Mouse (Mus musculus): ENCODE measurements around the gene Olfr1290. TPM values are rescaled to one million over a fixed set of nuclear protein-coding genes. Genes with fewer than 3 reads are reported as not detected.

Olfr1290 gene
- not detected in 2 replicates for polyA plus RNA-seq (2012; ENCODE audit: insufficient read depth, insufficient read length, low replicate concordance, missing spikeins)

GRCm38 (mm10) chr2:111493729-111494128 is at the start of gene Olfr1290:
TSS of gene Olfr1290 (minus strand) at chr2:111493829.
- no peaks in the 10 kb centered on the region for H3K4me1 ChIP-seq (ENCODE audit: control insufficient read depth, insufficient read depth, low read length)
- H3K4me3 ChIP-seq (ENCODE audit: insufficient read depth, low read depth, low read length), result no peak within 1 kb of the TSS
- TF ChIP-seq POLR2A (IDR thresholded peaks at IDR 0.05; ENCODE audit: insufficient read depth, low read depth, low read length), result no peak
- no peak for TF ChIP-seq CTCF (IDR thresholded peaks at IDR 0.05; ENCODE audit: insufficient read depth, low read depth, low read length)
- WGBS, result 81% methylated on average over 5 of the region's 5 CpGs
- H3K27ac ChIP-seq (ENCODE audit: insufficient read depth, low read depth, low read length), result no peak within 1 kb of the TSS

- WGBS, result 51% methylated on average over 1 of the region's 1 CpGs
- no peak for TF ChIP-seq POLR2A (IDR thresholded peaks at IDR 0.05; ENCODE audit: insufficient read depth, low read depth, low read length)
- no peak for TF ChIP-seq CTCF (IDR thresholded peaks at IDR 0.05; ENCODE audit: insufficient read depth, low read depth, low read length)
- H3K4me1 ChIP-seq (ENCODE audit: control insufficient read depth, insufficient read depth, low read length), result no peaks in the 10 kb centered on the region
- no peak within 1 kb of the TSS for H3K27ac ChIP-seq (ENCODE audit: insufficient read depth, low read depth, low read length)
- H3K4me3 ChIP-seq (ENCODE audit: insufficient read depth, low read depth, low read length), result no peak within 1 kb of the TSS
Observed at GRCm38 (mm10) chr2:111540191-111540590, 46.6 kb upstream of the Olfr1290 start, which contains the start of gene Olfr1294. TSS of gene Olfr1294 (minus strand) at chr2:111540291.

- no peaks in the 10 kb centered on the region for H3K4me1 ChIP-seq (ENCODE audit: control insufficient read depth, insufficient read depth, low read length)
- WGBS, result 88% methylated on average over 1 of the region's 1 CpGs
- TF ChIP-seq CTCF (IDR thresholded peaks at IDR 0.05; ENCODE audit: insufficient read depth, low read depth, low read length), result no peak
- no peak for TF ChIP-seq POLR2A (IDR thresholded peaks at IDR 0.05; ENCODE audit: insufficient read depth, low read depth, low read length)
- H3K27ac ChIP-seq (ENCODE audit: insufficient read depth, low read depth, low read length), result no peak within 1 kb of the TSS
- H3K4me3 ChIP-seq (ENCODE audit: insufficient read depth, low read depth, low read length), result no peak within 1 kb of the TSS
Observed at GRCm38 (mm10) chr2:111524903-111525302, 31.3 kb upstream of the Olfr1290 start, which contains the start of gene Olfr1293-ps. TSS of gene Olfr1293-ps (plus strand) at chr2:111525203.

GRCm38 (mm10) chr2:111517451-111517850 is 23.8 kb upstream of the Olfr1290 start:
- Histone ChIP-seq H3K27ac (ENCODE audit: insufficient read depth, low read depth, low read length) (no peak overlapping the region), H3K4me3 (ENCODE audit: insufficient read depth, low read depth, low read length) (no peak overlapping the region), H3K4me1 (ENCODE audit: control insufficient read depth, insufficient read depth, low read length) (no peaks in the 10 kb centered on the region)
- 89% methylated on average over 10 of the region's 10 CpGs for WGBS
- TF ChIP-seq CTCF (IDR thresholded peaks at IDR 0.05; ENCODE audit: insufficient read depth, low read depth, low read length) (no peak), POLR2A (IDR thresholded peaks at IDR 0.05; ENCODE audit: insufficient read depth, low read depth, low read length) (no peak)

- no peak for TF ChIP-seq POLR2A (IDR thresholded peaks at IDR 0.05; ENCODE audit: insufficient read depth, low read depth, low read length)
- TF ChIP-seq CTCF (IDR thresholded peaks at IDR 0.05; ENCODE audit: insufficient read depth, low read depth, low read length), result no peak
- H3K27ac ChIP-seq (ENCODE audit: insufficient read depth, low read depth, low read length), result no peak within 1 kb of the TSS
- no peaks in the 10 kb centered on the region for H3K4me1 ChIP-seq (ENCODE audit: control insufficient read depth, insufficient read depth, low read length)
- no peak within 1 kb of the TSS for H3K4me3 ChIP-seq (ENCODE audit: insufficient read depth, low read depth, low read length)
- 93% methylated on average over 3 of the region's 3 CpGs for WGBS
Observed at GRCm38 (mm10) chr2:111496880-111497279, 3.3 kb upstream of the Olfr1290 start, which contains the start of gene Olfr1291-ps1. TSS of gene Olfr1291-ps1 (plus strand) at chr2:111497180.

- WGBS, result 80% methylated on average over 1 of the region's 1 CpGs
- H3K4me3 ChIP-seq (ENCODE audit: insufficient read depth, low read depth, low read length), result no peak within 1 kb of the TSS
- no peaks in the 10 kb centered on the region for H3K4me1 ChIP-seq (ENCODE audit: control insufficient read depth, insufficient read depth, low read length)
- no peak within 1 kb of the TSS for H3K27ac ChIP-seq (ENCODE audit: insufficient read depth, low read depth, low read length)
- TF ChIP-seq POLR2A (IDR thresholded peaks at IDR 0.05; ENCODE audit: insufficient read depth, low read depth, low read length) (no peak), CTCF (IDR thresholded peaks at IDR 0.05; ENCODE audit: insufficient read depth, low read depth, low read length) (no peak)
Observed at GRCm38 (mm10) chr2:111480519-111480918, 13.1 kb downstream of the Olfr1290 start, which contains the start of gene Olfr1289. TSS of gene Olfr1289 (plus strand) at chr2:111480819.

- 98% methylated on average over 1 of the region's 1 CpGs for WGBS
- TF ChIP-seq POLR2A (IDR thresholded peaks at IDR 0.05; ENCODE audit: insufficient read depth, low read depth, low read length) (no peak), CTCF (IDR thresholded peaks at IDR 0.05; ENCODE audit: insufficient read depth, low read depth, low read length) (no peak)
- H3K4me1 ChIP-seq (ENCODE audit: control insufficient read depth, insufficient read depth, low read length), result no peaks in the 10 kb centered on the region
- H3K4me3 ChIP-seq (ENCODE audit: insufficient read depth, low read depth, low read length), result no peak within 1 kb of the TSS
- H3K27ac ChIP-seq (ENCODE audit: insufficient read depth, low read depth, low read length), result no peak within 1 kb of the TSS
Observed at GRCm38 (mm10) chr2:111473801-111474200, 19.8 kb downstream of the Olfr1290 start, which contains the start of gene Olfr1288. TSS of gene Olfr1288 (plus strand) at chr2:111474101.

GRCm38 (mm10) chr2:111448842-111449241 is 44.8 kb downstream of the Olfr1290 start, which contains the start of gene Olfr1287:
TSS of gene Olfr1287 (plus strand) at chr2:111449142.
- 68% methylated on average over 1 of the region's 1 CpGs for WGBS
- H3K27ac ChIP-seq (ENCODE audit: insufficient read depth, low read depth, low read length), result no peak within 1 kb of the TSS
- no peaks in the 10 kb centered on the region for H3K4me1 ChIP-seq (ENCODE audit: control insufficient read depth, insufficient read depth, low read length)
- no peak within 1 kb of the TSS for H3K4me3 ChIP-seq (ENCODE audit: insufficient read depth, low read depth, low read length)
- TF ChIP-seq CTCF (IDR thresholded peaks at IDR 0.05; ENCODE audit: insufficient read depth, low read depth, low read length) (no peak), POLR2A (IDR thresholded peaks at IDR 0.05; ENCODE audit: insufficient read depth, low read depth, low read length) (no peak)

Other genes with a start within 250 kb of the Olfr1290 start
- not detected in 2 replicates for gene Olfr1276, start 239.3 kb downstream of the Olfr1290 start, polyA plus RNA-seq (2012; ENCODE audit: insufficient read depth, insufficient read length, low replicate concordance, missing spikeins)
- not detected in 2 replicates for gene Olfr1277, start 219.7 kb downstream of the Olfr1290 start, polyA plus RNA-seq (2012; ENCODE audit: insufficient read depth, insufficient read length, low replicate concordance, missing spikeins)
- gene Olfr1278, start 203.7 kb downstream of the Olfr1290 start, polyA plus RNA-seq (2012; ENCODE audit: insufficient read depth, insufficient read length, low replicate concordance, missing spikeins), result not detected in 2 replicates
- not detected in 2 replicates for gene Olfr1279, start 193.2 kb downstream of the Olfr1290 start, polyA plus RNA-seq (2012; ENCODE audit: insufficient read depth, insufficient read length, low replicate concordance, missing spikeins)
- not detected in 2 replicates for gene Olfr1280, start 179.8 kb downstream of the Olfr1290 start, polyA plus RNA-seq (2012; ENCODE audit: insufficient read depth, insufficient read length, low replicate concordance, missing spikeins)
- not detected in 2 replicates for gene Olfr1281, start 167.3 kb downstream of the Olfr1290 start, polyA plus RNA-seq (2012; ENCODE audit: insufficient read depth, insufficient read length, low replicate concordance, missing spikeins)
- not detected in 2 replicates for gene Olfr1282, start 157.8 kb downstream of the Olfr1290 start, polyA plus RNA-seq (2012; ENCODE audit: insufficient read depth, insufficient read length, low replicate concordance, missing spikeins)
- not detected in 2 replicates for gene Olfr1283, start 127.0 kb downstream of the Olfr1290 start, polyA plus RNA-seq (2012; ENCODE audit: insufficient read depth, insufficient read length, low replicate concordance, missing spikeins)
- not detected in 2 replicates for gene Olfr1284, start 118.3 kb downstream of the Olfr1290 start, polyA plus RNA-seq (2012; ENCODE audit: insufficient read depth, insufficient read length, low replicate concordance, missing spikeins)
- not detected in 2 replicates for gene Olfr1286, start 70.7 kb downstream of the Olfr1290 start, polyA plus RNA-seq (2012; ENCODE audit: insufficient read depth, insufficient read length, low replicate concordance, missing spikeins)
- not detected in 2 replicates for gene Olfr1287, start 44.7 kb downstream of the Olfr1290 start, polyA plus RNA-seq (2012; ENCODE audit: insufficient read depth, insufficient read length, low replicate concordance, missing spikeins)
- gene Olfr1288, start 19.7 kb downstream of the Olfr1290 start, polyA plus RNA-seq (2012; ENCODE audit: insufficient read depth, insufficient read length, low replicate concordance, missing spikeins), result not detected in 2 replicates
- gene Olfr1289, start 13.0 kb downstream of the Olfr1290 start, polyA plus RNA-seq (2012; ENCODE audit: insufficient read depth, insufficient read length, low replicate concordance, missing spikeins), result not detected in 2 replicates
- gene Olfr1291-ps1, start 3.4 kb upstream of the Olfr1290 start, polyA plus RNA-seq (2012; ENCODE audit: insufficient read depth, insufficient read length, low replicate concordance, missing spikeins), result not detected in 2 replicates
- not detected in 2 replicates for gene Olfr1293-ps, start 31.4 kb upstream of the Olfr1290 start, polyA plus RNA-seq (2012; ENCODE audit: insufficient read depth, insufficient read length, low replicate concordance, missing spikeins)
- not detected in 2 replicates for gene Olfr1294, start 46.5 kb upstream of the Olfr1290 start, polyA plus RNA-seq (2012; ENCODE audit: insufficient read depth, insufficient read length, low replicate concordance, missing spikeins)
- gene Olfr1295, start 75.9 kb upstream of the Olfr1290 start, polyA plus RNA-seq (2012; ENCODE audit: insufficient read depth, insufficient read length, low replicate concordance, missing spikeins), result not detected in 2 replicates
- not detected in 2 replicates for gene Olfr1297, start 132.7 kb upstream of the Olfr1290 start, polyA plus RNA-seq (2012; ENCODE audit: insufficient read depth, insufficient read length, low replicate concordance, missing spikeins)
- gene Olfr1298, start 155.4 kb upstream of the Olfr1290 start, polyA plus RNA-seq (2012; ENCODE audit: insufficient read depth, insufficient read length, low replicate concordance, missing spikeins), result not detected in 2 replicates
- gene Olfr1299, start 167.6 kb upstream of the Olfr1290 start, polyA plus RNA-seq (2012; ENCODE audit: insufficient read depth, insufficient read length, low replicate concordance, missing spikeins), result not detected in 2 replicates